Mouse (Mus musculus): ENCODE data around the gene Sf3b5. TPM values are rescaled to one million over a fixed set of nuclear protein-coding genes. Genes with fewer than 3 reads are reported as not detected.

Sf3b5 gene
- polyA plus RNA-seq, 1 experiment from 2014 or later, result 37.9 TPM

- DNase-seq (ENCODE audit: low spot score) (no peak), ATAC-seq (replicated peaks; ENCODE audit: low FRiP score) (no peak)
- no peak overlapping the region for H3K27ac ChIP-seq (ENCODE audit: low read depth, low read length)
- no peak overlapping the region for H3K9ac ChIP-seq (ENCODE audit: low read length)
- H3K27me3 ChIP-seq (ENCODE audit: control insufficient read depth, insufficient read depth, low read length), result no peaks in the 10 kb centered on the region
- no peaks in the 10 kb centered on the region for H3K36me3 ChIP-seq (ENCODE audit: control insufficient read depth, insufficient read depth, low read length)
- H3K4me3 ChIP-seq (ENCODE audit: low read depth, low read length), result no peak overlapping the region
- no peaks in the 10 kb centered on the region for H3K9me3 ChIP-seq (ENCODE audit: control insufficient read depth, low read length)
- no peak overlapping the region for H3K4me2 ChIP-seq (ENCODE audit: low read depth, low read length, severe bottlenecking)
- H3K4me1 ChIP-seq (replicated peaks; ENCODE audit: control insufficient read depth, insufficient read depth, low read length), result no peaks in the 10 kb centered on the region; the same call in 1 of the 2 replicates
- 57% methylated on average over 4 of the region's 4 CpGs for WGBS
Observed at GRCm38 (mm10) chr10:12986943-12987342, 18.2 kb upstream of the Sf3b5 start.

- WGBS, result 86% methylated on average over 5 of the region's 5 CpGs
- no peaks in the 10 kb centered on the region for H3K9me3 ChIP-seq (ENCODE audit: control insufficient read depth, low read length)
- no peaks in the 10 kb centered on the region for H3K36me3 ChIP-seq (ENCODE audit: control insufficient read depth, insufficient read depth, low read length)
- DNase-seq (ENCODE audit: low spot score) (no peak), ATAC-seq (replicated peaks; ENCODE audit: low FRiP score) (no peak)
- H3K27me3 ChIP-seq (ENCODE audit: control insufficient read depth, insufficient read depth, low read length), result no peaks in the 10 kb centered on the region
- no peaks in the 10 kb centered on the region; the same call in 1 of the 2 replicates for H3K4me1 ChIP-seq (replicated peaks; ENCODE audit: control insufficient read depth, insufficient read depth, low read length)
- no peak overlapping the region for H3K4me3 ChIP-seq (ENCODE audit: low read depth, low read length)
- no peak overlapping the region for H3K9ac ChIP-seq (ENCODE audit: low read length)
- no peak overlapping the region for H3K27ac ChIP-seq (ENCODE audit: low read depth, low read length)
- no peak overlapping the region for H3K4me2 ChIP-seq (ENCODE audit: low read depth, low read length, severe bottlenecking)
Observed at GRCm38 (mm10) chr10:12991953-12992352, 13.2 kb upstream of the Sf3b5 start.

GRCm38 (mm10) chr10:12993411-12994039, 11.6 kb upstream of the Sf3b5 start:
- no peak overlapping the region for H3K9ac ChIP-seq (ENCODE audit: low read length)
- H3K4me2 ChIP-seq (ENCODE audit: low read depth, low read length, severe bottlenecking), result no peak overlapping the region
- ATAC-seq (replicated peaks; ENCODE audit: low FRiP score), result no peak
- DNase-seq (ENCODE audit: low spot score), result no peak
- no peaks in the 10 kb centered on the region for H3K4me1 ChIP-seq (replicated peaks; ENCODE audit: control insufficient read depth, insufficient read depth, low read length)
- no peaks in the 10 kb centered on the region for H3K36me3 ChIP-seq (ENCODE audit: control insufficient read depth, insufficient read depth, low read length)
- no peak overlapping the region for H3K4me3 ChIP-seq (ENCODE audit: low read depth, low read length)
- 90% methylated on average over 25 of the region's 25 CpGs for WGBS
- no peaks in the 10 kb centered on the region for H3K27me3 ChIP-seq (ENCODE audit: control insufficient read depth, insufficient read depth, low read length)
- H3K27ac ChIP-seq (ENCODE audit: low read depth, low read length), result no peak overlapping the region
- no peaks in the 10 kb centered on the region for H3K9me3 ChIP-seq (ENCODE audit: control insufficient read depth, low read length)

- peak; percentile 90 for DNase-seq (ENCODE audit: low spot score)
- H3K9ac ChIP-seq (ENCODE audit: low read length), result no peak overlapping the region
Observed at GRCm38 (mm10) chr10:12996736-12997477, 8.2 kb upstream of the Sf3b5 start.

GRCm38 (mm10) chr10:13007876-13008736, 3.0 kb downstream of the Sf3b5 start:
- H3K9ac ChIP-seq (ENCODE audit: low read length), result peak overlapping the region; percentile 77
- peaks cover 9% of the 10 kb centered on the region; the same call in 1 of the 2 replicates for H3K4me1 ChIP-seq (replicated peaks; ENCODE audit: control insufficient read depth, insufficient read depth, low read length)
- WGBS, result 3% methylated on average over 52 of the region's 52 CpGs
- no peaks in the 10 kb centered on the region for H3K9me3 ChIP-seq (ENCODE audit: control insufficient read depth, low read length)
- H3K36me3 ChIP-seq (ENCODE audit: control insufficient read depth, insufficient read depth, low read length), result no peaks in the 10 kb centered on the region
- ATAC-seq (replicated peaks; ENCODE audit: low FRiP score) (peak; percentile 99), DNase-seq (ENCODE audit: low spot score) (peak; percentile 94)
- H3K27ac ChIP-seq (ENCODE audit: low read depth, low read length), result peak overlapping the region; percentile 37; the same call in 1 of the 2 replicates
- H3K4me2 ChIP-seq (ENCODE audit: low read depth, low read length, severe bottlenecking), result peak overlapping the region; percentile 83
- no peaks in the 10 kb centered on the region for H3K27me3 ChIP-seq (ENCODE audit: control insufficient read depth, insufficient read depth, low read length)
- peak overlapping the region; percentile 90 for H3K4me3 ChIP-seq (ENCODE audit: low read depth, low read length)

More at GRCm38 (mm10) chr10:12996736-12997477, 8.2 kb upstream of the Sf3b5 start:
- Histone ChIP-seq H3K36me3 (ENCODE audit: control insufficient read depth, insufficient read depth, low read length) (no peaks in the 10 kb centered on the region), H3K4me1 (replicated peaks; ENCODE audit: control insufficient read depth, insufficient read depth, low read length) (no peaks in the 10 kb centered on the region), H3K27me3 (ENCODE audit: control insufficient read depth, insufficient read depth, low read length) (no peaks in the 10 kb centered on the region), H3K27ac (ENCODE audit: low read depth, low read length) (no peak overlapping the region), H3K4me3 (ENCODE audit: low read depth, low read length) (no peak overlapping the region), H3K9me3 (ENCODE audit: control insufficient read depth, low read length) (no peaks in the 10 kb centered on the region), H3K4me2 (ENCODE audit: low read depth, low read length, severe bottlenecking) (no peak overlapping the region)
- 47% methylated on average over 17 of the region's 17 CpGs for WGBS
- ATAC-seq (replicated peaks; ENCODE audit: low FRiP score), result peak; percentile 81

- H3K27me3 ChIP-seq (ENCODE audit: control insufficient read depth, insufficient read depth, low read length), result no peaks in the 10 kb centered on the region
- peak overlapping the region; percentile 90 for H3K4me3 ChIP-seq (ENCODE audit: low read depth, low read length)
- WGBS, result 2% methylated on average over 29 of the region's 29 CpGs
- DNase-seq (ENCODE audit: low spot score) (no peak), ATAC-seq (replicated peaks; ENCODE audit: low FRiP score) (peak; percentile 31)
- H3K9ac ChIP-seq (ENCODE audit: low read length), result peak overlapping the region; percentile 77
- peak overlapping the region; percentile 37; the same call in 1 of the 2 replicates for H3K27ac ChIP-seq (ENCODE audit: low read depth, low read length)
- H3K4me1 ChIP-seq (replicated peaks; ENCODE audit: control insufficient read depth, insufficient read depth, low read length), result peaks cover 9% of the 10 kb centered on the region; the same call in 1 of the 2 replicates
- peak overlapping the region; percentile 83 for H3K4me2 ChIP-seq (ENCODE audit: low read depth, low read length, severe bottlenecking)
- H3K36me3 ChIP-seq (ENCODE audit: control insufficient read depth, insufficient read depth, low read length), result no peaks in the 10 kb centered on the region
- no peaks in the 10 kb centered on the region for H3K9me3 ChIP-seq (ENCODE audit: control insufficient read depth, low read length)
Observed at GRCm38 (mm10) chr10:13008737-13009121, 3.6 kb downstream of the Sf3b5 start.

- no peaks in the 10 kb centered on the region for H3K9me3 ChIP-seq (ENCODE audit: control insufficient read depth, low read length)
- DNase-seq (ENCODE audit: low spot score) (no peak), ATAC-seq (replicated peaks; ENCODE audit: low FRiP score) (no peak)
- H3K4me1 ChIP-seq (replicated peaks; ENCODE audit: control insufficient read depth, insufficient read depth, low read length), result peaks cover 9% of the 10 kb centered on the region; the same call in 1 of the 2 replicates
- no peak overlapping the region for H3K4me2 ChIP-seq (ENCODE audit: low read depth, low read length, severe bottlenecking)
- WGBS, result 77% methylated on average over 7 of the region's 7 CpGs
- H3K27me3 ChIP-seq (ENCODE audit: control insufficient read depth, insufficient read depth, low read length), result no peaks in the 10 kb centered on the region
- no peak overlapping the region for H3K27ac ChIP-seq (ENCODE audit: low read depth, low read length)
- no peaks in the 10 kb centered on the region for H3K36me3 ChIP-seq (ENCODE audit: control insufficient read depth, insufficient read depth, low read length)
- H3K9ac ChIP-seq (ENCODE audit: low read length), result no peak overlapping the region
- no peak overlapping the region for H3K4me3 ChIP-seq (ENCODE audit: low read depth, low read length)
Observed at GRCm38 (mm10) chr10:13014026-13014425, 8.9 kb downstream of the Sf3b5 start.

GRCm38 (mm10) chr10:13016573-13016972, 11.4 kb downstream of the Sf3b5 start:
- ATAC-seq (replicated peaks; ENCODE audit: low FRiP score), result peak; percentile 42; the same call in 1 of the 2 replicates
- 27% methylated on average over 4 of the region's 4 CpGs for WGBS
- H3K36me3 ChIP-seq (ENCODE audit: control insufficient read depth, insufficient read depth, low read length), result no peaks in the 10 kb centered on the region

More at GRCm38 (mm10) chr10:13016573-13016972, 11.4 kb downstream of the Sf3b5 start:
- no peak for DNase-seq (ENCODE audit: low spot score)
- no peaks in the 10 kb centered on the region for H3K4me1 ChIP-seq (replicated peaks; ENCODE audit: control insufficient read depth, insufficient read depth, low read length)
- H3K4me2 ChIP-seq (ENCODE audit: low read depth, low read length, severe bottlenecking), result no peak overlapping the region
- H3K9me3 ChIP-seq (ENCODE audit: control insufficient read depth, low read length), result no peaks in the 10 kb centered on the region
- H3K9ac ChIP-seq (ENCODE audit: low read length), result no peak overlapping the region
- no peak overlapping the region for H3K27ac ChIP-seq (ENCODE audit: low read depth, low read length)
- H3K4me3 ChIP-seq (ENCODE audit: low read depth, low read length), result no peak overlapping the region
- no peaks in the 10 kb centered on the region for H3K27me3 ChIP-seq (ENCODE audit: control insufficient read depth, insufficient read depth, low read length)

All from forebrain, embryonic 11.5 days (tissue).